Mouse (Mus musculus): Measurements from ENCODE around the gene Uggt2.

DNA sequence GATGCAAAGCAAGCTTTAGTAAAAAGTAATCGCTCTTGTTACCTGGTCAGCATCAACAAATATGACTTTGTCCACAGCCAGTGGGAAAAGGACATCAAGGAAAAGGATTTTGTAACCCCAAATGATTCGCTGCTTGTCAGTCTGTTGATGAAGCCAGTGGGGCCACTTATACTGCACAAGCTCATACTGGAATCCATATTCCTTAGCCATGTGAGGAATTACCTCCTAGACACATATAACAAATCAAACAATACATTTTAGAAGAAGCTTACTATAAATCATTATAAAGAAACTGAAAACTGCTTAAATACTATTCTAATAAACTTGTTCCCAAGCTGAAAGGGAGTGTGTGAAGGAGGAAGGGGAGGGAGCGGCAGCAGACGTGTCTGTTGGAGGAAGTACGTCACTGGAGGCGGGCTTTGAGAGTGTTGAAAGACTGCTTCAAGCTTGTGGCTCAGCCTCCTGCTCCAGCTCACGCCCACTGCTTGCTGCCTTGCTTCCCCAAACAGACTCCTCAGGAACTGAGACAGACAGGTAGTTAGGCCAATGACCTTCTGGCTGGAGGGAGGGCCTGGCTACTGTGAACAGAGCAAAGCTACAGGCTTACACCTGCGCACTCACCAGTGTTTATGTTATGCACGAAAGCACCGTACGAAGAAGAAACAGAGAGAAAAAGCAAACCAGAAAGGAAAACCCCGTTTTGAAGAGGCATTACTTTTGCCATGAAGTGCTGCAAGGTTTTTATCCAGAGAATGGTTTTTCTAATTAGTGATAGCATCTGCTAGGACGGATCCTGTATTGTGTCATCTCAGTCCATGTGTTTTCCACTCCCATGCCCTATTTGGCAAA is 91.9 kb downstream of the Uggt2 start:
- TF ChIP-seq CTCF (IDR thresholded peaks at IDR 0.05; ENCODE audit: borderline replicate concordance, insufficient read depth, low read depth, low read length) (no peak), POLR2A (IDR thresholded peaks at IDR 0.05; ENCODE audit: borderline replicate concordance, insufficient read depth, low read length) (peak; percentile 79; the same call in 1 of the 2 replicates)

Measured in cerebellum, adult 2 months (tissue).